ENCODE assay signal across 23 mouse cellular contexts in genomic region chr17:50124708-50125107, GRCm38 (mm10).
DNase-seq lines count a peak whose midpoint lies in the region; ATAC-seq and TF ChIP-seq lines count a peak whose summit lies in the region.
"Had no signal": no experiment of that assay in that cellular context is flagged by ENCODE, and none has a peak within 500 bp of the region (broad histone marks: within the 10 kb centered on the region; RNA-seq: fewer than 3 reads in every experiment).

No protein-coding gene starts in this region.

- peak overlapping the region; percentile 69 for H3K27ac ChIP-seq in gastrocnemius, adult 2 months
- H3K27ac ChIP-seq in kidney, adult 2 months (ENCODE audit: insufficient read depth, low read depth, low read length), result no peak overlapping the region
- H3K27ac ChIP-seq in lung, embryonic 15.5 days, result no peak overlapping the region
- peak overlapping the region; percentile 62; the same call in 1 of the 2 replicates for H3K27ac ChIP-seq in embryonic fibroblast, embryonic 13.5 days (ENCODE audit: insufficient read depth, low read length)
- H3K27ac ChIP-seq: hindbrain, embryonic 10.5 days; hindbrain, embryonic 15.5 days; limb, embryonic 13.5 days; midbrain, embryonic 12.5 days; neural tube, embryonic 13.5 days had no signal

- H3K27me3 ChIP-seq in kidney, adult 2 months (replicated peaks; ENCODE audit: control insufficient read depth, insufficient read depth, low read length), result no peaks in the 10 kb centered on the region
- H3K27me3 ChIP-seq in lung, embryonic 15.5 days, result no peaks in the 10 kb centered on the region
- H3K27me3 ChIP-seq: hindbrain, embryonic 15.5 days; limb, embryonic 13.5 days; neural tube, embryonic 13.5 days had no signal

- WGBS in kidney, adult 2 months, result 67% methylated on average over 4 of the region's 4 CpGs
- WGBS in lung, embryonic 15.5 days, result 46% methylated on average over 4 of the region's 4 CpGs

- H3K9ac ChIP-seq in lung, embryonic 15.5 days, result no peak overlapping the region
- H3K9ac ChIP-seq: hindbrain, embryonic 15.5 days; limb, embryonic 13.5 days; midbrain, embryonic 12.5 days; neural tube, embryonic 13.5 days had no signal

- peaks cover 10% of the 10 kb centered on the region; the same call in 1 of the 2 replicates for H3K4me1 ChIP-seq in kidney, adult 2 months (ENCODE audit: control insufficient read depth, insufficient read depth, low read length)
- no peaks in the 10 kb centered on the region for H3K4me1 ChIP-seq in lung, embryonic 15.5 days
- H3K4me1 ChIP-seq in embryonic fibroblast, embryonic 13.5 days (ENCODE audit: control insufficient read depth, insufficient read depth, low read length), result peaks cover 32% of the 10 kb centered on the region

- TF ChIP-seq CTCF in gastrocnemius, adult 2 months (IDR thresholded peaks at IDR 0.05), result no peak
- no peak for TF ChIP-seq CTCF in kidney, adult 2 months (conservative IDR thresholded peaks at IDR 0.05; ENCODE audit: insufficient read depth, insufficient read length, low read depth, low read length)
- TF ChIP-seq CTCF in embryonic fibroblast, embryonic 13.5 days (IDR thresholded peaks at IDR 0.05; ENCODE audit: borderline replicate concordance, insufficient read depth, low read length), result no peak

- TF ChIP-seq POLR2A in kidney, adult 2 months (IDR thresholded peaks at IDR 0.05; ENCODE audit: low read depth, low read length), result no peak
- TF ChIP-seq POLR2A in embryonic fibroblast, embryonic 13.5 days (IDR thresholded peaks at IDR 0.05; ENCODE audit: low read depth, low read length), result no peak

- H3K4me3 ChIP-seq in gastrocnemius, adult 2 months, result no peak overlapping the region
- H3K4me3 ChIP-seq in kidney, adult 2 months (ENCODE audit: insufficient read depth, low read depth, low read length), result no peak overlapping the region
- no peak overlapping the region for H3K4me3 ChIP-seq in lung, embryonic 15.5 days
- H3K4me3 ChIP-seq in embryonic fibroblast, embryonic 13.5 days (ENCODE audit: insufficient read depth, low read length), result no peak overlapping the region
- H3K4me3 ChIP-seq: hindbrain, embryonic 10.5 days; hindbrain, embryonic 15.5 days; limb, embryonic 13.5 days; midbrain, embryonic 12.5 days; myocyte; neural tube, embryonic 13.5 days had no signal

- peak; percentile 19; the same call in 1 of the 2 replicates for ATAC-seq in lung, embryonic 15.5 days (ENCODE audit: borderline replicate concordance, extremely low read depth, low FRiP score, low TSS enrichment)
- ATAC-seq: forebrain, embryonic 14.5 days had no signal

- no peaks in the 10 kb centered on the region for H3K36me3 ChIP-seq in kidney, adult 2 months (ENCODE audit: control insufficient read depth, insufficient read depth, low read length)
- H3K36me3 ChIP-seq in lung, embryonic 15.5 days, result no peaks in the 10 kb centered on the region
- H3K36me3 ChIP-seq: G1E; hindbrain, embryonic 10.5 days; hindbrain, embryonic 15.5 days; limb, embryonic 13.5 days; midbrain, embryonic 12.5 days; neural tube, embryonic 13.5 days had no signal

- H3K9me3 ChIP-seq in lung, embryonic 15.5 days, result no peaks in the 10 kb centered on the region
- H3K9me3 ChIP-seq: hindbrain, embryonic 10.5 days; hindbrain, embryonic 15.5 days; limb, embryonic 13.5 days; midbrain, embryonic 12.5 days; neural tube, embryonic 13.5 days had no signal

- no peak overlapping the region for H3K4me2 ChIP-seq in lung, embryonic 15.5 days
- H3K4me2 ChIP-seq: heart, embryonic 11.5 days; hindbrain, embryonic 15.5 days; limb, embryonic 13.5 days; liver, embryonic 11.5 days; midbrain, embryonic 12.5 days; neural tube, embryonic 13.5 days had no signal

- intact Hi-C loops in gastrocnemius, adult 2 months (cut with DNase I), result loop anchor here (5.0 kb wide), 1 partner anchor 63 kb away; no protein-coding TSS in a partner anchor

- DNase-seq in gastrocnemius, adult 2 months, result no peak
- DNase-seq in gastrocnemius, postnatal 25 days, result no peak
- DNase-seq in kidney, adult 2 months, result peak; percentile 50
- DNase-seq in kidney, postnatal 4 days, result no peak
- no peak for DNase-seq in lung, postnatal 25 days (ENCODE audit: low spot score)
- DNase-seq: adrenal gland, adult 8-10 months; cerebellum, adult 2 months; cerebellum, postnatal 14 days; gastrocnemius, postnatal 36 days; kidney, adult 11 months; right cerebral cortex, postnatal 4 days had no signal

Comparison
In these comparisons a context has a peak if more than half of its experiments do, and no peak if none do; other contexts are left out.
1. H3K27ac ChIP-seq: peak in gastrocnemius, adult 2 months (single experiment) and embryonic fibroblast, embryonic 13.5 days (single experiment); none in kidney, adult 2 months (single experiment) and lung, embryonic 15.5 days (single experiment).